Mouse (Mus musculus): ENCODE data around the gene Rnf166. TPM values are rescaled to one million over a fixed set of nuclear protein-coding genes. Genes with fewer than 3 reads are reported as not detected.

Gene Rnf166
- total RNA-seq, 2 experiments from 2014 or later = 24.3 to 27.4 TPM

Small RNA genes lying within 50 kb of the gene (microRNA-seq; reads per million reads assigned to microRNA genes)
- gene Gm24366 = 0 reads per million in 2 experiments

Other genes with a start within 250 kb of the Rnf166 start
- gene Zfpm1, start 193.9 kb downstream of the Rnf166 start, total RNA-seq (2021) = 10 to 100 TPM; 45.7 to 47.0 TPM
- gene Trhr2, start 115.3 kb downstream of the Rnf166 start, total RNA-seq (2021) = not detected
- 10 to 100 TPM; 28.4 to 31.1 TPM for gene Zc3h18, start 99.5 kb downstream of the Rnf166 start, total RNA-seq (2021)
- gene Il17c, start 54.0 kb downstream of the Rnf166 start, total RNA-seq (2021) = not detected
- gene Cyba, start 43.1 kb downstream of the Rnf166 start, total RNA-seq (2021) = 10 to 100 TPM; 59.7 to 69.2 TPM
- gene Mvd, start 32.6 kb downstream of the Rnf166 start, total RNA-seq (2021) = 1 to 10 TPM; 8.0 to 8.4 TPM
- under 1 TPM; 0.55 to 0.63 TPM for gene Snai3, start 15.3 kb downstream of the Rnf166 start, total RNA-seq (2021)
- gene Ctu2, start 79 bp upstream of the Rnf166 start, total RNA-seq (2021) = 10 to 100 TPM; 16.2 to 22.4 TPM
- 10 to 100 TPM; 53.7 to 55.4 TPM for gene Piezo1, start 75.3 kb upstream of the Rnf166 start, total RNA-seq (2021)
- gene Cdt1, start 92.0 kb upstream of the Rnf166 start, total RNA-seq (2021) = 10 to 100 TPM; 36.5 to 38.2 TPM
- 10 to 100 TPM; 58.5 to 58.8 TPM for gene Aprt, start 100.8 kb upstream of the Rnf166 start, total RNA-seq (2021)
- 10 to 100 TPM in 1 of 2 experiments, 1 to 10 TPM in 1; 9.2 to 10.6 TPM for gene Galns, start 135.4 kb upstream of the Rnf166 start, total RNA-seq (2021)
- 10 to 100 TPM; 48.7 to 56.3 TPM for gene Trappc2l, start 135.6 kb upstream of the Rnf166 start, total RNA-seq (2021)
- not detected for gene Pabpn1l, start 146.7 kb upstream of the Rnf166 start, total RNA-seq (2021)
- 10 to 100 TPM; 17.3 to 19.3 TPM for gene Cbfa2t3, start 223.0 kb upstream of the Rnf166 start, total RNA-seq (2021)

Data from heart, postnatal 4 days (tissue).